Mouse (Mus musculus) gastrocnemius, adult 2 months (tissue): Measurements from ENCODE around the gene Ppara. TPM values are rescaled to one million over a fixed set of nuclear protein-coding genes. Genes with fewer than 3 reads are reported as not detected.

ENCODE experiments used
- DNase-seq: peaks from one replicate; pipeline ENCODE4 v3.0.0; 2022
- H3K27ac ChIP-seq: fragments of 200-600 bp; 2 replicates; pipeline ENCODE4 v1.8.1; 2022; ENCODE audit warnings: mild to moderate bottlenecking
- H3K4me3 ChIP-seq: fragments of 200-600 bp; 2 replicates; pipeline ENCODE4 v1.8.1; 2022; ENCODE audit warnings: mild to moderate bottlenecking, moderate library complexity
- CTCF ChIP-seq: fragments of 200-600 bp; IDR thresholded peaks from 2 replicates; pipeline ENCODE4 v1.8.1; 2022; ENCODE audit warnings: antibody characterized with exemption, mild to moderate bottlenecking, moderate library complexity
- intact Hi-C: fragments of 180-260 bp; cut with DNase I; formaldehyde crosslinking; loops from one replicate; pipeline ENCODE4 v1.15.1; 2025
- total RNA-seq, 2 experiments: library from RNA; stranded (reverse); gene quantifications; 2 replicates each; pipeline ENCODE4 v1.2.3; 2021

The Ppara gene
- total RNA-seq, 2 experiments from 2014 or later, result 15.4 to 47.2 TPM

GRCm38 (mm10) chr15:85716591-85716990, 18.2 kb upstream of the Ppara start:
- intact Hi-C loops, result loop anchor here (1.0 to 10.0 kb wide), 3 partner anchors 124 to 328 kb away; no protein-coding TSS in a partner anchor
- DNase-seq, result no peak
- Histone ChIP-seq H3K27ac (no peak overlapping the region), H3K4me3 (no peak overlapping the region)
- TF ChIP-seq CTCF, result no peak

- Histone ChIP-seq H3K27ac (no peak overlapping the region), H3K4me3 (no peak overlapping the region)
- intact Hi-C loops, result loop anchor here (2.0 to 10.0 kb wide), 2 partner anchors 124 to 328 kb away; no protein-coding TSS in a partner anchor
- no peak for DNase-seq
- no peak for TF ChIP-seq CTCF
These were observed 17.8 kb upstream of the Ppara start for GRCm38 (mm10) chr15:85717008-85717407.

GRCm38 (mm10) chr15:85717800-85718199, 17.0 kb upstream of the Ppara start:
- intact Hi-C loops, result loop anchor here (2.0 to 10.0 kb wide), 2 partner anchors 123 to 327 kb away; no protein-coding TSS in a partner anchor
- DNase-seq, result no peak
- H3K4me3 ChIP-seq, result no peak overlapping the region
- TF ChIP-seq CTCF, result peak; percentile 11; the same call in 1 of the 2 replicates
- no peak overlapping the region for H3K27ac ChIP-seq

- no peak for TF ChIP-seq CTCF
- no peak for DNase-seq
- Histone ChIP-seq H3K27ac (no peak overlapping the region), H3K4me3 (no peak overlapping the region)
- intact Hi-C loops, result loop anchor here (10.0 kb wide), 1 partner anchor 326 kb away; no protein-coding TSS in a partner anchor
These were observed 15.8 kb upstream of the Ppara start for GRCm38 (mm10) chr15:85719017-85719416.

GRCm38 (mm10) chr15:85720366-85720841, 14.4 kb upstream of the Ppara start:
- DNase-seq, result no peak
- no peak overlapping the region for H3K4me3 ChIP-seq
- TF ChIP-seq CTCF, result no peak
- H3K27ac ChIP-seq, result no peak overlapping the region
- intact Hi-C loops, result no loop called here

GRCm38 (mm10) chr15:85724271-85725165, 10.3 kb upstream of the Ppara start:
- no peak for TF ChIP-seq CTCF
- intact Hi-C loops, result no loop called here
- no peak overlapping the region for H3K4me3 ChIP-seq
- peak overlapping the region; percentile 78 for H3K27ac ChIP-seq
- peak; percentile 77 for DNase-seq

DNA sequence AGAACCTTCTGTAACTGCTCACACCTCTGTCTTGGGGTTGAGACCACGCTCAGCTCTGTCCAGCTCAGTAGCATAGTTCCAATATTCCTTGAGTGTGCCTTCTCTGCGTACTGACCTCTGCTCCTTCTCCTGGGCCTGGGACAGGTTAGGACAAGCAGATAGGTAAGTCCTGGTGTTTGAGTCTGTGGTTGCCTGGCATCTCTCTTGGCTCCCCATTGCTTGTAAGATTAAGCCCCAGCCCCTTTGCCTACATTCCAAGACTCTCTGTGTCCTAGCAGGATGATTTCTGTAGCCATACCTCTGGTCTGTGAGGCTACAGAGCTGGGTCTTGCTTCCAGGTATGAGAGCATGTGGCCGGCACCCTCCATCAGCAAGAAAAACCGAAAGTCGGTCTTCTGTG, 6.6 kb upstream of the Ppara start:
- intact Hi-C loops, result no loop called here
- Histone ChIP-seq H3K4me3 (no peak overlapping the region), H3K27ac (no peak overlapping the region)
- no peak for TF ChIP-seq CTCF
- DNase-seq, result no peak

DNA sequence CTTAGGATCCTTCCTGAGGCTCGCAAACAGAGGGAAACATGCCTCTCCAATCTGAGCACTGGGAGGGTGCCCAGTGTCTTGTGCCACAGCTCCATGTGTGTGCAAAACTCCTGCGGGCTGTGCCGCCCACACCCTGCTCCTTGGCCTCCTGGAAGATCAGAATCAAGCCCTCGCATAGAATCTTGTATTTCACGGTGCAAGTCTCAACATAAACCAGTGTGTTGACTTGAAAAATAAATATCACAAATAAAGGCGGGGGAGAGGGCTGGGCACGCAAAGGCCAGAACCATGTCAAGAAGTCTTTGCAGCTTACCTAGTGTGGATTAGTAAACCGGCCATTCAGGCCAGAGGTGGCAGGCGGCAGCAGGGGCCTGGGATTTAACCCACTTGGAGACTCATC, 5.5 kb upstream of the Ppara start:
- Histone ChIP-seq H3K4me3 (no peak overlapping the region), H3K27ac (no peak overlapping the region)
- TF ChIP-seq CTCF, result no peak
- DNase-seq, result no peak
- intact Hi-C loops, result no loop called here

GRCm38 (mm10) chr15:85730027-85730426, 4.8 kb upstream of the Ppara start:
- intact Hi-C loops, result no loop called here
- DNase-seq, result no peak
- Histone ChIP-seq H3K27ac (no peak overlapping the region), H3K4me3 (no peak overlapping the region)
- TF ChIP-seq CTCF, result no peak

DNA sequence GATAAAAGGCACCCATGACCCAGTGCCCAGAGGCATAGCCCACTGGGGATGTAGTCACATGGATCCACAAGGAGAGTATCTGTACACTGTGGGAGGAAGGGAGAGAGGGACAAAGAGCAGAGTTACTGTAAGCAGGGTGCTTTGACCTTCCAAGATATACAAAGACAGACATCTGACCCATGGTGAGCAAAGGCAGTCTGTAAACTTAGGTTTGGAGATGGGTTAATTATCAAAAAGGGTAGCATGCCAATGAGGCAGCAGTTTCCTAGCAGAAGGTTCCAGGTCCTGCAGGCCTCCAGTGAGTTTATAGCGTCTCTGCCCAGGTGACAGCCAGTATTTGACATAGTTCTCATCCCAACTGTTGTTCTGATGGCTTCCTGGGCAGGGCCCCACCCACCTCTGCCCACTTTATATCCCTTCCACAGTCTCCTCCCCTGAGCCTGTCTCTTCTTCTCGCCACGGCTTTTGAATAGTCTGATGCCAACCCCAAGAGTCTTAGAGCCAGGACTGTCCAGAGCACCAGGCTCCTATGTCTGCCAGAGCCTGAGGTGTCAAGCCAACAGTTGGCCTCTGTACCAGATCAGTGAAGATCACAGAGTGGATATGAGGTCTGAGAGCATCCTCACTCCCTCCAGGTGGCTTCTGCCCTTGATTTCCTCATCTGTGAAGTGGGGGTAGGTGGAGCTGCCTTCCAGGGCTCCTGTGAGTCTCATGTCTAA, 2.7 kb upstream of the Ppara start:
- DNase-seq, result peak; percentile 61
- peak overlapping the region; percentile 70 for H3K27ac ChIP-seq
- intact Hi-C loops, result no loop called here

DNA sequence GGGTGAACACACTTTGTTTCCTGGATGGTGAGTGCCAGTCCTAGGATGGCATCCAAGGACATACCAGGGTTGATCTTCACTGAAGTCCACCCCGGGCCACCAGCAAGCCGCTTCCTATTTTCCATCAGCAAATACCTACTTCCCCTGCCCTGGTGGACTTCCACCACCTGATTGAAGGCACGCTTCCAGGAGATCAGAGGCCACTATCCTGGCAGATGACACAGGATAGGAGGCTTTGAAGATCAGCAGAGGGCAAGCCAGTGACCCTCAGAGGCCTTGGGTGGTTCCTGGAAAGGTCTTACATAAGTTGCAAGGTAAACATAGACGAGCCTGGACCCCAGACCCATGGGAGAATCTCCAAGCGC, 2.2 kb upstream of the Ppara start:
- Histone ChIP-seq H3K4me3 (no peak overlapping the region), H3K27ac (peak overlapping the region; percentile 70)
- peak; percentile 50 for DNase-seq
- intact Hi-C loops, result no loop called here
- no peak for TF ChIP-seq CTCF

More for the DNA sequence above, 2.7 kb upstream of the Ppara start:
- H3K4me3 ChIP-seq, result no peak overlapping the region
- no peak for TF ChIP-seq CTCF

DNA sequence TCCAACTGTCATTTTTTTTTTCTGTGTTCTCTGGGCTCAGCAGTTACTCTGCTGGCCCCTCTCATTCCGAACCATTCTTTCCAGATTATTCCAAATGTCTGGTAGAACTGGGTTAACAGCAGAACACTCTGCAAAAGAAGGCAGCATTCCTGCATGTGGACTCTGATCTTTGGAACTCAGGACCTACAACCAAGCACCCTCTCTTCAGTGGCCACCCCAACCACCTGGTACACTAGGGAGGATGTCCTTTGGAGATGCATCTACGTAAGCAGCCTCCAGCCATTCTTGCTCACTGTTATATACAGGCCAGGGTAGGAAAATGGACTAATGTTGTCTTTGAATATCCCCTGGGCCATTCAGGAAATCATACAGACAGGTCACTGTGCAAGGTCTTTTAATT, 1.1 kb upstream of the Ppara start:
- no peak for TF ChIP-seq CTCF
- Histone ChIP-seq H3K4me3 (no peak overlapping the region), H3K27ac (peak overlapping the region; percentile 90)
- intact Hi-C loops, result no loop called here
- DNase-seq, result no peak

GRCm38 (mm10) chr15:85734148-85734547, 635 bp upstream of the Ppara start:
- Histone ChIP-seq H3K4me3 (peak overlapping the region; percentile 91), H3K27ac (peak overlapping the region; percentile 90)
- intact Hi-C loops, result no loop called here
- DNase-seq, result no peak
- TF ChIP-seq CTCF, result no peak
